Mouse (Mus musculus): ENCODE results near the gene Bloc1s2. TPM values are rescaled to one million over a fixed set of nuclear protein-coding genes. Genes with fewer than 3 reads are reported as not detected.

The Bloc1s2 gene
- 10 to 100 TPM; 14.1 to 21.6 (median 18.3) TPM for total RNA-seq (2022)

GRCm38 (mm10) chr19:44145702-44146567 is at the start of gene Bloc1s2:
Gene Bloc1s2, minus strand, starts transcription at chr19:44146446.
- DNase-seq (ENCODE audit: low spot score): peak; percentile 87

DNA sequence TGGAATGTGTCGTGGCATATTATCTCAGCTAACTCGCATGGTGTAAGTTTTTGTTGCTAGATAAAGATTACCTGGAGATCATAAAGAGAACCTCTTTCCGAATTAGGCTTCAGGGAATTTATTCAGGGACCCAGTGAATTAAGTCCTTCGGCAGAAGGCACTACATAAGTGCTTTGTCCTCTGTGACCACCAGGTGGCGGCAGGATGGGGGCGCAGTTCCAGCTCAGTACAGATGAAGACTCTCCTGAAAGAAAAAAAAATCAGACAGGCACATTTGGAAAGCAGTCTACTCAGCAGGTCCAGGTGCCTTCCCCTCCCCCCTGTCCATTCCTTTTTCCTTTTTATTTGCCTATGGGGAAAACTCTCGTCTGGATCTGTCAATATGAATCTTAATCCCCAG is 48.9 kb upstream of the Bloc1s2 start:
- peak; percentile 50 for DNase-seq (ENCODE audit: low spot score)

DNA sequence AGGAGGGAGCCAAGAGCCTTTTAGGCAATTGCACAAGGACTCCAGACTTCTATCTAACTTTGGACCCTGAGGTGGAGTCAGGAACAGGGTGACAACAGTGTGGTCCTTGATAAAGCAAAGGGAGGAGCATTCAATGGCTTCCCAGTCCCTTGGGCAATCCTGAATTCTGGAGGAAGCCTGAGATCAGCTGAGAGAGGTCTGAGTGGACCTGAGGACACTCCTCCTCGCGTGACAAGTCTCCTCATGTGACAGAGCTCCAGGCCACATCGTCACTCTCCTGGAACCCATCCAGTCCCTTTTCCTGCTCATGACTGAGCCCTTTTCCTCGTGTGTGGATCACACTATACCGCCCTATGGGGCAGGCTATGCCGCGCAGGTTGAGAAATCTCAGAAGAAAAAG is 47.7 kb upstream of the Bloc1s2 start:
- DNase-seq (ENCODE audit: low spot score): peak; percentile 5

- DNase-seq (ENCODE audit: low spot score): no peak
Observed at GRCm38 (mm10) chr19:44192342-44192741, 46.1 kb upstream of the Bloc1s2 start, which contains the start of gene Pkd2l1. Gene Pkd2l1, minus strand, starts transcription at chr19:44192442.

GRCm38 (mm10) chr19:44189056-44189455 is 42.8 kb upstream of the Bloc1s2 start:
- no peak for DNase-seq (ENCODE audit: low spot score)

DNA sequence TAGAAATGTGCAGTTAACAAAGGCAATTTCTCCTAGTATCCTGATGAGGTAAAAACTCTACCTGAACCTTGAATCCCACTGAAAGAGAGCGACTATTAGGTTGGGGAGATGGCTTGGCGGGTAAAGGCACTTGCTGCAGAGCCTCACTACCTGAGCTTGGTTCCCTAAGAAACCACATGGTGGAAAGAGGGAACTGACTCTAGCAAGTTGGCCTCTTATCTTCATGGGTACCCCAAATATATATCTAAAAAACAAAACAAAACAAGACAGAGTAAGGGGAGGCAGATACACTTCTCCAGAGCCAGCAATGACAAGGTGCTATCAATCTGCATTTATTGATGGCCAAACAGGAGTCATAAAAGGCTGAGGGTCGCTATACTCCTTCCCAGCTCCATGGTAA is 37.7 kb upstream of the Bloc1s2 start:
- DNase-seq (ENCODE audit: low spot score): no peak

GRCm38 (mm10) chr19:44180502-44180901 is 34.3 kb upstream of the Bloc1s2 start:
- DNase-seq (ENCODE audit: low spot score): no peak

- no peak for DNase-seq (ENCODE audit: low spot score)
Observed at GRCm38 (mm10) chr19:44176741-44177140, 30.5 kb upstream of the Bloc1s2 start.

- DNase-seq (ENCODE audit: low spot score): no peak
Observed at GRCm38 (mm10) chr19:44174835-44175234, 28.6 kb upstream of the Bloc1s2 start.

GRCm38 (mm10) chr19:44161515-44161914 is 15.3 kb upstream of the Bloc1s2 start:
- DNase-seq (ENCODE audit: low spot score): no peak

DNA sequence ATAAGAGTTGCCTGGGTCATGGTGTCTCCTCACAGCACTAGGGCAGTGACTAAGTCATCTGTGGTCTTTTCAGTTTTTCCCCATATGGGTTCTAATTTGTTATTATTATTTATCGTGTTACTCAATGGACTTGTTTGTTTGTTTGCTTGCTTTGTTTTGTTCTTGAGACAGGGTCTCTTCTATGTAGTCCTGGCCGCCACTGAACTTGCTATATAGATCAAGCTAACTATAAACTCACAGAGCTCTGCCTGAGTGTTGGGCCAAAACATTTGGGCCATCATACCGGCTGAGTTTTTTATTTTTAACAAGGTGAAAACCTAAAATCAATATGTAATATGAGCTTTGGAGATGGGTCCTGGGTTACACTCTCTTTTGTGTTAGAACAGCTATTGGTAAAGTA is 13.1 kb upstream of the Bloc1s2 start:
- DNase-seq (ENCODE audit: low spot score): no peak

DNA sequence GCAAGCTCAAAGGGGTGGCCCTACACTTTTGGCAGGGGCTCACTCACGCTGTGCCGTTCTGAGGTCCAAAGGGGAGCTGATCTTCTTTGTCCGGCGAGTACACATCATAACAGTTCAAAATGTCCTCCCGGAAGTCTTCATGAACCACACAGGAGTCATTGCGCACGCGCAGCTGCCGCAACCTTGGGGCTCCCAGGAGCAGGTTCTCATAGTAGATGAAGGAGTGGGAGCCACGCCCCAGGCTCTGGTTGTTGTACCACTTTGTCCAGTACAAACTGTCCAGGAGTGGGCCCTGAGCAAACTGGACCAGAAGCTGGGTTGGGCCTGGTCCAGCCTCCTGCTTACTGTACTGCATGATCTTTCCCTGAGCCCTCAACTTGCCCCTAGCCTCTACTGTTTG is 10.8 kb upstream of the Bloc1s2 start:
- no peak for DNase-seq (ENCODE audit: low spot score)

GRCm38 (mm10) chr19:44153781-44154180 is 7.5 kb upstream of the Bloc1s2 start:
- no peak for DNase-seq (ENCODE audit: low spot score)

DNA sequence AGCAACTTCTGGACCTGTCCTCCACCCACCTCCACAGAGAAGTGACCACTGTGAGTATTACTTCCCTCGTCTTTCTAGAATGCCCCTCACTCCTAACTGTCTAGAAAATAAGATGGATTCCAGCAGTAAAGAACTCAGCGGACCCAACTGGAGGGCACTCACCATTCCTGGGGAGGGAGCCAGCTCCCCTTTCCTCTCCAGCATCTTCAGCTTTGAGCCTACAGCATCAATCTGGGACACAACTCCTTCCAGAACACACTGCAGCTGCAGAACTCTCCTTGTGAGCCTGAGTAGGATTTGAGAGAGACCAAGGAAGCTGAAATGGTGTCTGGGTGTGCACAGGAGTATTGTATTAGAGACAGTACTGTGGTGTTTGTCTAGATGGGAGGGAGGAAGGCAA is 2.7 kb upstream of the Bloc1s2 start:
- DNase-seq (ENCODE audit: low spot score): no peak

DNA sequence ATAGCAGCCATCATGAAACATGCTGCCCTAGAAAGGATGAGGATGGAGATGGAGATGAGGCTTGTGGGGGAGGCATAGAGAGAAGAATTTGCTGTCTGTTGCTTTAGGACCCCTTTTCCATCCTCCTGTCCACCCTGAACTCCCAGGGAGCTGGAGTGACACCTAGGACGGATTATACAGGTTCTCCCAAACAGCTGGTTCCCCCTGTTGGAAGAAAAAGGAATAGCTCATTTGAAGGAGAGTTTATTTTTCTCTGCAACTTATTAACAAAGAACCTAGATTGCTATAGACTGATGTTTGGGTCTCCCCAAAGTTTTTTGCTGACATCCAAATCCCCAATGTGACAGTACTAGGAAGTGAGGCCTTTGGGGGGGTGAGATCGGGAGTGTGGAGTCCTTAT is 2.1 kb upstream of the Bloc1s2 start:
- DNase-seq (ENCODE audit: low spot score): no peak

DNA sequence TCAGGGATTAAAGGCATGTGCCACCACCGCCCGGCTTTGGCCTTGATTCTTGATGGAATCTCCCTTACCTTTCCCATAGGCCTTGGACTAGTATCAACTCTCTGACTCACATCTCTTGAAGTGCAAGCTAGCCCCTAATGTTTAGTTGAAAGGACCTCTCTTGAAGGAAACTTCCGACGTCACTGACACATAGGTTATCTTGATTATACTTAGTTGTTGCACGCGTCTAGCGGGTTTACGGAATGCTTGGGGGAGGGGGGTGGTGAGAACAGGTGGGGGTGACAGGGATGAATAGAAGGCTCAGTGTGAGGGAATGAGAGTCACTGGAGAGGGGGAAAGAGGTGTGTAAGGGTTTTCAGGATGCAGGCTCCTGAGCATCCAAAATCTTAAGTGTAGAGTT is 705 bp upstream of the Bloc1s2 start:
- DNase-seq (ENCODE audit: low spot score): no peak

- DNase-seq (ENCODE audit: low spot score): no peak
Observed at GRCm38 (mm10) chr19:44146568-44146879, 278 bp upstream of the Bloc1s2 start.

- DNase-seq (ENCODE audit: low spot score): no peak
Observed at GRCm38 (mm10) chr19:44144366-44144765, 1.9 kb downstream of the Bloc1s2 start.

DNA sequence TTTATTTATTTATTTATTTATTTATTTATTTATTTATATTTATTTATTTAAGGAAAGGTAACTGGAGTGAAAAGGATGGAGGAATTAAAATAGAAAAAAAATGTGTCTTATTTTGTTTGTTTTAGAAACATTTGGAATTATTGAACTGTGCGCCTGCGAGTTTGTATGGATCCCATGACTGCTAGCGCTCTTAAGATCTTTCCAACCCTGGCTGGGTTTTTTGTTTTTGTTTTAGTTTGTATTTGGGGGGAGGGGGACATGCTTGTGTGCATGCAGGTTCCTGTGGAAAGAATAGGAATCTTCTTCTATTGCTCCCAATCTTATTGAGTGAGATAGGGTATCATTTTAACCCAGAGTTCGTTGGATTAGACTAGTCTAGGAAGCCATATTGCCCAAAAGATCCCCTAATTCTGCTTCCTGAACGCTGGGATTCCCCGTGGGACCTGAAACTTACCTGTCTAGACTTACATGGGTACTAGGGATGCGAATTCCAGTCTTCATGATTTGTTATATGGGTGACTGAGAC is 10.2 kb downstream of the Bloc1s2 start:
- no peak for DNase-seq (ENCODE audit: low spot score)

GRCm38 (mm10) chr19:44135072-44135959 is 10.9 kb downstream of the Bloc1s2 start, which contains the start of gene Cwf19l1:
Gene Cwf19l1, minus strand, starts transcription at chr19:44135876.
- peak; percentile 84 for DNase-seq (ENCODE audit: low spot score)

DNA sequence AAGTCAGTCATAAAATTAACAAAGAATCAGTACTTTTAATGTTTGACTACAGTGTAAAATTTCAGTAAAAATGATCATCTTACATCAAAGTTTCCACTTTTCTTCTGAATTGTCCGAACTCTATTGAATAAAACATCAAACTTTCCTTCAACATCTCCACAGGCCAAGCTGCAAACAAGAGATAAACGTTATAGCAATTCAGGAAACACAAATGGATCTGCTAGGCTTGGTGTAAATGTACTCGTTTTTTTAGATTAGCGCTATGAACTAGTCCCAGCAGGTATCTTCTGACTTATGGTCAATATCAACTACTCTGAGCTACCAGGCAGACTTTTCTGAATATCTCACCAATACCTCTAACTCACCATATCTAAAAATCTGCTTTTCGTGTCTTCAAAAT is 13.3 kb downstream of the Bloc1s2 start:
- no peak for DNase-seq (ENCODE audit: low spot score)

GRCm38 (mm10) chr19:44128560-44128959 is 17.7 kb downstream of the Bloc1s2 start:
- no peak for DNase-seq (ENCODE audit: low spot score)
